Mouse (Mus musculus) liver, embryonic 11.5 days (tissue): ENCODE data around the gene Zfp263. TPM values are rescaled to one million over a fixed set of nuclear protein-coding genes. Genes with fewer than 3 reads are reported as not detected.

Source experiments
- ATAC-seq: fragments of 200-750 bp; cut with Nextera tagmentation; replicated peaks from 2 replicates; pipeline ENCODE4 v1.8.0; 2017; ENCODE audit warnings: moderate number of reproducible peaks, mild to moderate bottlenecking, moderate TSS enrichment, moderate library complexity; ENCODE audit not compliant: low FRiP score
- DNase-seq: peaks from one replicate; pipeline ENCODE4 v3.0.0-alpha.2; 2017; ENCODE audit warnings: low spot score
- H3K27ac ChIP-seq: fragments of 300-500 bp; sonication (generic); 2 replicates; pipeline ENCODE4 v1.5.1; 2014; ENCODE audit warnings: mild to moderate bottlenecking, low read depth, low read length, control low read depth
- H3K27me3 ChIP-seq: fragments of 300-500 bp; sonication (generic); replicated peaks from 2 replicates; pipeline ENCODE4 v1.6.1; 2014; ENCODE audit warnings: low read length, mixed read lengths; ENCODE audit not compliant: control insufficient read depth, insufficient read depth
- H3K36me3 ChIP-seq: fragments of 300-500 bp; sonication (generic); 2 replicates; pipeline ENCODE4 v1.6.1; 2014; ENCODE audit warnings: mild to moderate bottlenecking, low read length, moderate library complexity, mixed read lengths; ENCODE audit not compliant: control insufficient read depth, insufficient read depth
- H3K4me1 ChIP-seq: fragments of 300-500 bp; sonication (generic); replicated peaks from 2 replicates; pipeline ENCODE4 v1.6.1; 2014; ENCODE audit warnings: low read length, mixed read lengths; ENCODE audit not compliant: control insufficient read depth, insufficient read depth
- H3K4me2 ChIP-seq: fragments of 300-500 bp; sonication (generic); 2 replicates; pipeline ENCODE4 v1.6.1; 2014; ENCODE audit warnings: mild to moderate bottlenecking, control low read depth, moderate library complexity
- H3K4me3 ChIP-seq: fragments of 300-500 bp; sonication (generic); 2 replicates; pipeline ENCODE4 v1.5.1; 2014; ENCODE audit warnings: low read depth, low read length, control low read depth
- H3K9ac ChIP-seq: fragments of 300-500 bp; sonication (generic); 2 replicates; pipeline ENCODE4 v1.6.1; 2014; ENCODE audit warnings: low read depth, low read length, control low read depth
- H3K9me3 ChIP-seq: fragments of 300-500 bp; sonication (generic); 2 replicates; pipeline ENCODE4 v1.6.1; 2016; ENCODE audit warnings: low read length, inconsistent platforms, mixed read lengths; ENCODE audit not compliant: control insufficient read depth
- WGBS: fragments of 180-500 bp; shearing (Covaris S2); extraction: QIAGEN DNeasy Blood & Tissue Kit; methylation state at CpG from one replicate; pipeline ENCODE4 v1.1.7; 2014; 5-methylcytosine and 5-hydroxymethylcytosine counted together
- polyA plus RNA-seq: library from polyadenylated mRNA; unstranded; fragments of >200 nt; fragmentation: Nextera tagmentation; extraction: Ambion mirVana; gene quantifications from 2 replicates; pipeline ENCODE4 v1.2.1, GENCODE M21; 2014

The Zfp263 gene
- polyA plus RNA-seq: 31.8 and 33.1 TPM in 2 replicates

DNA sequence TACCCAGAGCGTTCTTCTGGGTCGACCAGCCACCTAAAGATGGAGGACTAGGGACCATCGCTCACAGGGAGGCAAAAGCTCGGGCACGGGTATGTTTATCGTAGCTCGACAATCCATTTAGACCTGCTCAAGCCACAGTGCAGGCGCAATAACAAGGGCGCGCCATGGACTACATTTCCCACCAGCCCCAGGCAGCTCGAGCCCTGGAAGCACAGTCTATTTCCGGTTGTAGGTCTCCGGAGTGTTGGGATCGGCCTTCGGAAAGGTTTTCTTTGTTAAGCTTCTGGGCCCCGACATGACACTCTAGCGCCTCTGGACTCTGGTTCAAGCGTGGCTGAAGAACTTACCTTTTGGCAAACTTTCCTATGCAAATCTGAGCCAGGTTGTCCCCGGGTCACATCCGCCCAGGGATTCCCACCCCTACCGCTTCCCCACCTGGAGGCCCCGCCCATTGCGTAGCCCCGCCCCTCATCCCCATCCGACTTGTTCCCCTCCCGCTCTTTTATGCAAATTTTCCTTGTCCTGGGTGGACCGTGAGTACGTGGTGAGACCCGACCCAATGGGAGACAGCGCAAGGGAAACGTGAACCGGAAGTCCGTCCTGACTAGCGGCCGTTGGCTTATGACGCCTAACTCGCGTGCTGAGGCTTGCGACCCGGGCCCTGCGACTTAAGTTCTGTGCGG, at the start of gene Zfp263:
Gene Zfp263 (plus strand): TSS at position 591 of the 683 bp plus-strand sequence.
- H3K4me1 ChIP-seq: peaks cover 14% of the 10 kb centered on the region
- ATAC-seq (peak; percentile 97), DNase-seq (peak; percentile 95)
- H3K4me3 ChIP-seq: peak within 1 kb of the TSS; percentile 82
- peak within 1 kb of the TSS; percentile 74 for H3K27ac ChIP-seq
- H3K9ac ChIP-seq: peak within 1 kb of the TSS; percentile 91
- H3K9me3 ChIP-seq: peaks cover 6% of the 10 kb centered on the region; the same call in 1 of the 2 replicates
- no peaks in the 10 kb centered on the region for H3K27me3 ChIP-seq
- under 1% methylated on average over 42 of the region's 42 CpGs for WGBS
- peaks cover 22% of the 10 kb centered on the region for H3K36me3 ChIP-seq
- H3K4me2 ChIP-seq: peak within 1 kb of the TSS; percentile 79

DNA sequence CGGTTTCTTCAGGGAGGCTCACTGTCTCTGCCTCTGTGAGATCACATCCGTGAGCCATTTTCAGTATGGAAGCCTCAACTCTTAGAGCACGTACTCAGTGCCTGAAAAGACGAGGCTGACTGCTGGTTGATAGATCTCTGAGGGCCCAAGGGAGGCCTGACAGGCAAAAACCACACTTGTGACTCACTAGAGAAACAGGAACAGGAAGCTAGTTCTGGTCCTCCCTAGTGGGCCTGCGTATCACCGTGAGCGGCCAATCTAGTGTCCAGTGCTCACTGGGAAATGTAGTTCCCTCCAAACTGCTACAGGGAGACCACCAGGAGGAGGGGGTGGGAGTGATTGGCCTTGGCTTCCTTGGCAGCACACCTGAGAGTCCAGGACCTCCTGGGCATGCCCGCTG, 44.6 kb upstream of the Zfp263 start:
- Histone ChIP-seq H3K9me3 (no peaks in the 10 kb centered on the region), H3K27me3 (no peaks in the 10 kb centered on the region), H3K4me2 (no peak overlapping the region), H3K36me3 (no peaks in the 10 kb centered on the region), H3K4me1 (no peaks in the 10 kb centered on the region), H3K27ac (no peak overlapping the region), H3K4me3 (no peak overlapping the region), H3K9ac (no peak overlapping the region)
- 69% methylated on average over 8 of the region's 8 CpGs for WGBS
- no peak; the same call in 1 of the 2 replicates for ATAC-seq
- DNase-seq: no peak

DNA sequence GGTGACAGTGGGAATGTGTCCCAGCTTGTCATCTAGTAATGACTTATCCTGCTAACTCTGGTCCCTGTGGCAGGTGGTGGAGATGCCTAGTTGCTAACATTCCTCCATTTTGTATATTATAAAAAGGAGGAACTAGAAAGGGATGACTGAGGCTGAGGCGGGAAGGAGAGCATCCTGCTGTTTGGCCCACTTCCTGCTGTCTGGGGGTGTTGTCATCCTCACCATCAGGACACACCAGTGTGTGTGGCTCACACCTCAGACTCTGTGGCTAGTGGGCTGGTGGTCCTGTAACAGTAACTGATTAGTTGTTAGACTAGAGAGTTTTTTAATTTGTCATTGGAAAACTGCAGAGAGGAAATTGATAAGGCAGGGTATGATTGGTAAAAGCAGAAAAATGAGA, 43.0 kb upstream of the Zfp263 start:
- no peak for ATAC-seq
- Histone ChIP-seq H3K4me1 (no peaks in the 10 kb centered on the region), H3K27ac (no peak overlapping the region), H3K4me3 (no peak overlapping the region), H3K9ac (no peak overlapping the region), H3K36me3 (no peaks in the 10 kb centered on the region), H3K27me3 (no peaks in the 10 kb centered on the region), H3K4me2 (no peak overlapping the region), H3K9me3 (no peaks in the 10 kb centered on the region)
- DNase-seq: no peak
- WGBS: 66% methylated on average over 1 of the region's 1 CpGs

DNA sequence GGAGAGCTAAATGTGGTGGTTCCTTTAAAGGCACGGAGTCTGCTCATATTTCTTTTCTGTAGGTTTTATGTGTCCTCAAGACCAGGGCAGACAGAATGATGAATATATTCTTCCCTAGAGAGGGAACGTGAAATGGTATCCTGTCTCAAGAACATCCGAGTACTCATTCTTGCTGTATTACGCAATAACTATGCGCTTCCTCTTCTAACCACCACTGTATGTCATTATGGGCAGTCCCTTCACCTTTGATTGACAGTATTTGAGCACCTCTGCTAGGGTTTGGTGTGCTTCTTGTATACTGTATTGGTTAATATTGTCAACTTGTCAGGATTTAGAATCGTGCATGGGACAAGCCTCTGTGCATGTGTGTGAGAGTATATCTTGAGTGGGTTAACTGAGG, 37.2 kb upstream of the Zfp263 start:
- no peak overlapping the region for H3K4me3 ChIP-seq
- no peaks in the 10 kb centered on the region for H3K4me1 ChIP-seq
- no peak overlapping the region for H3K27ac ChIP-seq
- no peak for ATAC-seq
- H3K27me3 ChIP-seq: no peaks in the 10 kb centered on the region
- H3K36me3 ChIP-seq: no peaks in the 10 kb centered on the region
- H3K4me2 ChIP-seq: no peak overlapping the region
- DNase-seq: no peak
- no peak overlapping the region for H3K9ac ChIP-seq
- WGBS: 56% methylated on average over 6 of the region's 6 CpGs
- H3K9me3 ChIP-seq: no peaks in the 10 kb centered on the region

DNA sequence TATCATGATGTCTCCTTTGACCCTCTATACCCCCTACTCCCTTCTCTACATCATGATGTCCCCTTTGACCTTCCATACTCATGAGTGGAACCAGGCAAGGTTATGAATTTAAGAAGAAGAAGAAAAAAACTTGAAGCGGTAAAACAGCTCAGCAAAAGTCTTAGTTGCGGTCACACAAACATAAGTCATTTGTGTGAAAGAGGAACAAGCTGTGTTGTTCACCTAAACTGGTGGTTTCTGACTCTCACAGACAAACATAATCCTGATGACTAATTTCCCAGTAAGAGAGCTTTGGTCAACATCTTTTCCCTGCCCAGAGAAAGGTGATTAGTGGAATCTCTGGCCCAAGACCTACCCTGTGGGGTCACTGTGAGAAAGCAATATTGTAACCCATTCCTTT, 29.2 kb upstream of the Zfp263 start:
- H3K4me1 ChIP-seq: no peaks in the 10 kb centered on the region
- no peak for ATAC-seq
- no peak for DNase-seq
- no peak overlapping the region for H3K4me2 ChIP-seq
- H3K27ac ChIP-seq: no peak overlapping the region
- no peaks in the 10 kb centered on the region for H3K36me3 ChIP-seq
- no peak overlapping the region for H3K9ac ChIP-seq
- 67% methylated on average over 2 of the region's 2 CpGs for WGBS
- H3K9me3 ChIP-seq: no peaks in the 10 kb centered on the region
- no peak overlapping the region for H3K4me3 ChIP-seq
- no peaks in the 10 kb centered on the region for H3K27me3 ChIP-seq

DNA sequence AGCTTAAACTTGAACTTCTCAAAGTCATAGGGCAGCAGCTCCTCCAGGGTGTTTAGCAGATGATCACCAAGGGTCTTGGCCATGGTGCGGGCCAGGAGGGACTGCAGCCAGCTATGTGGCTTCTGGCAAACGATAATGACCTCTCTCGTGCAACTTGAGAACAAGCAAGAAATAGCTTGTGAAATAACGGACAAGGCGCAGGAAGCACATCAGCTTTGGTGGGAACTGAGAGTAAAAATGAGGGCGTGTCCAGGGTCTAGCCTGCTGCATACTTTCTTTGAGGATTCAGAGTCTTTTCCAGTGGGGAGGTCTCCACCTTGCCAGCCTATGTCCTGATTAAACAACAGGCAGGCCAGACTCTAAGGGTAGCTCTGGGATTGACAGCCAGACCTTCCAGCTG, 25.9 kb upstream of the Zfp263 start, which contains the start of gene Mefv:
Gene Mefv (minus strand): TSS at position 118 of the 400 bp plus-strand sequence.
- H3K4me3 ChIP-seq: no peak within 1 kb of the TSS
- 87% methylated on average over 6 of the region's 6 CpGs for WGBS
- no peak for DNase-seq

DNA sequence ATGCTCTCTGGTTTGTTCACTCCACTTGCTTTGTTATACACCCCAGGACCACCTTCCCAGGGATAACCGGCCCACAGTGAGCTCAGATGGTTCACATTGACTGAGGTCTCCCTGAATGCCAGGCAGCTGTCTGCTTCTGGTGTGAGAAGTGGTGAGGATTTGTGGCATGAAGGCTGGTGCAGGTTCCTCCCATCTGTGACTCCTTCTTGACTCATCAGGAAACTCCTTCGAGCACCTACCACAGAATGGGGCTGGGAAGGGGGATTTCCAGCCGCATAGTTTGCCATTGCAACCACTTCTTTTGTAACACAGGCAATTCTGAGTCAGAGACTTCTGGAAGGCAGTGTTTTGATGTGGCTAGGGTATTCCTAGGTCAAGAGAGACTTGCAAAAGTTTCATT, 20.7 kb upstream of the Zfp263 start:
- ATAC-seq (no peak), DNase-seq (no peak)
- H3K9ac ChIP-seq: no peak overlapping the region
- H3K4me2 ChIP-seq: no peak overlapping the region
- H3K9me3 ChIP-seq: no peaks in the 10 kb centered on the region
- H3K4me3 ChIP-seq: no peak overlapping the region
- no peaks in the 10 kb centered on the region for H3K36me3 ChIP-seq
- 61% methylated on average over 3 of the region's 3 CpGs for WGBS
- H3K27ac ChIP-seq: no peak overlapping the region
- H3K27me3 ChIP-seq: no peaks in the 10 kb centered on the region
- H3K4me1 ChIP-seq: no peaks in the 10 kb centered on the region

More for the DNA sequence above, 25.9 kb upstream of the Zfp263 start, which contains the start of gene Mefv:
- Histone ChIP-seq H3K4me2 (no peak within 1 kb of the TSS), H3K9me3 (no peaks in the 10 kb centered on the region), H3K27ac (no peak within 1 kb of the TSS), H3K27me3 (no peaks in the 10 kb centered on the region), H3K4me1 (no peaks in the 10 kb centered on the region), H3K36me3 (no peaks in the 10 kb centered on the region), H3K9ac (no peak within 1 kb of the TSS)
- ATAC-seq: no peak

DNA sequence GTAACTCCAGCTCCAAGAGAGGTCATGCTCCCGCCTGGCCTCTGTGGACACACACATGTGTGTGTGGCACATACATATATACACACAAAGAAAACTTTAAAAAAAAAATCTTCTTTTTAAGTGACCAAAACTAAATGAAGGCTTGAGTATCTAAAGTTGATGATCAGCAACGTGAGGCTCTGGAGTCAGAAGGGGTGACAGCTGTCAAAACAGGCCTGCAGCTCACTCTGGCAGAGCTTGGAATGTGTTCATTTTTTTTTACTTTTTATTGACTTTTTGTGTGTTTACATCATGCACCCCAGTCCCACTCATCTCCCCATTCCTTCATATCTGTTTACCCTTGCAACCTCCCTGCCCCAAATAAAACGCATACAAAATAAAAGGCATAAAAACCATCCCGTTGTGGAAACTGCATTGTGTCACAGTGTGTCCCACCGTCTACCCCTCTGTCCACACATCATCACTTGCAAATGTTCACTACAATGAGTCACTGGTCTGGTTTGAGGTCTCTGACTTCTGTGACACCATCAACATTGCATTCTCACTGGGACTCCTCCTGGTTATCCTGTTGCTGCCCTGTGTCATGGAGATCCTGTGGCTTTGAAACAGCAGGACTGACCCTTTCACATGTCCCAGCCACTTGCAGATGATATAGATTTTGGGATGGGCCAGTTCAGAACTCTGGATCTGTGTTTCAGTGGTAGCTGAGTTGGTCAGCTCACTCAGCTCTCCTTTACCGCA, 15.7 kb upstream of the Zfp263 start:
- H3K27ac ChIP-seq: no peak overlapping the region
- ATAC-seq: no peak
- H3K9ac ChIP-seq: no peak overlapping the region
- DNase-seq: no peak
- H3K4me1 ChIP-seq: no peaks in the 10 kb centered on the region
- H3K27me3 ChIP-seq: no peaks in the 10 kb centered on the region
- no peaks in the 10 kb centered on the region for H3K9me3 ChIP-seq
- no peak overlapping the region for H3K4me3 ChIP-seq
- 82% methylated on average over 6 of the region's 6 CpGs for WGBS
- H3K36me3 ChIP-seq: no peaks in the 10 kb centered on the region
- no peak overlapping the region for H3K4me2 ChIP-seq
